Mouse (Mus musculus): Measurements from ENCODE around the gene Rsph9.

The Rsph9 gene

DNA sequence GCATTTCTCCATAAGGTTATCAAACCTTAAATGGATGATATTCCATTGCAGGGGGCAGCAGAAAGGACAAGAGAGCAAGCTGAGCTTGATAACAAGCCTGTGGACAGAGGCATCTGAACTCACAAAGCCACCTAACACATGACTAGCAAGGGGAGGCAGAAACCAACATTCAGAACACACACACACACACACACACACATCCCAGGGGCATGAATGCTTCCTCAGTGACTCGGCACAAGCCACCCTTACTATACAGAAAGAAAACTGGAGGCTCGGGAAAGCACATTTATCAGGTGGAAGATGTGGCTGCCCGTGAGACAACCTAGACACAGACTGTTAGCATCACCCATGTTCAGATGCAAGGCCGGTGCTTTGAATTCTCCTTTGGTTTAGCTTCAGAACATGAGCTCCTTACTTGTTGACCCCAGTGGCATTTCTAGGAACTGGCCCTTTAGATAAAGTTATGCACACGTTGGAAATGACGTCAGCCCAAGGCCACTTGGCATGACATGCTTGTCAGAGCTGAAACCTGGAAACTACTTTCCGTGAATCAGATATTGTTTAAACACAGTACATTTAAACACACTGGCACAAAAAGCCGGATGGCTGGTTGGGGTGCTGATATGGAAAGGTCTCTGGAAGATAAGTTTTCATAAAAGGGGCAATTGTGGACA, 5.3 kb downstream of the Rsph9 start:
- DNase-seq: no peak

GRCm38 (mm10) chr17:46132862-46133261, 11.2 kb downstream of the Rsph9 start:
- no peak for DNase-seq

- peak; percentile 55 for DNase-seq
These were observed 11.8 kb downstream of the Rsph9 start for GRCm38 (mm10) chr17:46132058-46132718.

- DNase-seq: no peak
These were observed 14.1 kb downstream of the Rsph9 start for GRCm38 (mm10) chr17:46129741-46130498.

- DNase-seq: no peak
These were observed 16.1 kb downstream of the Rsph9 start for GRCm38 (mm10) chr17:46127814-46128493.

DNA sequence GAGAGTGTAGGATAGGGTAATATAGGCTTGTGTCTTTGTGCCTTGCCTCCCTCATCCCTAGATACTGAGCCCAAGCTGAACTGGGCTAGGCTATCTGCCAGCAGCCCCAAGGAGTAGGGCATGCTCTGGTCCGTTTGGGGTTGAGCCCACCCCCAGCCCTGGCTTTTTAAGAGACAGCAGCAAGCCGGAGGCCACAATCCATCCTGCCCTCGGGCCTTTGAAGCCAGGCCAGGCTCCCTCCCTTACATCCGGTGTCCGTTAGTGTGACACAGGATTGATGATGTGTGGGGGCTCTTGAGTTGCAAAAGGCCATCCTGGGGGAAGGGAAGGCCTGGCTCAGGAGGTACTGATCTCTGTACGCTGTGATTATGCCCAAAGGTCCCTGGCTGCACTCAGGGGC, 17.4 kb downstream of the Rsph9 start:
- no peak for DNase-seq

DNA sequence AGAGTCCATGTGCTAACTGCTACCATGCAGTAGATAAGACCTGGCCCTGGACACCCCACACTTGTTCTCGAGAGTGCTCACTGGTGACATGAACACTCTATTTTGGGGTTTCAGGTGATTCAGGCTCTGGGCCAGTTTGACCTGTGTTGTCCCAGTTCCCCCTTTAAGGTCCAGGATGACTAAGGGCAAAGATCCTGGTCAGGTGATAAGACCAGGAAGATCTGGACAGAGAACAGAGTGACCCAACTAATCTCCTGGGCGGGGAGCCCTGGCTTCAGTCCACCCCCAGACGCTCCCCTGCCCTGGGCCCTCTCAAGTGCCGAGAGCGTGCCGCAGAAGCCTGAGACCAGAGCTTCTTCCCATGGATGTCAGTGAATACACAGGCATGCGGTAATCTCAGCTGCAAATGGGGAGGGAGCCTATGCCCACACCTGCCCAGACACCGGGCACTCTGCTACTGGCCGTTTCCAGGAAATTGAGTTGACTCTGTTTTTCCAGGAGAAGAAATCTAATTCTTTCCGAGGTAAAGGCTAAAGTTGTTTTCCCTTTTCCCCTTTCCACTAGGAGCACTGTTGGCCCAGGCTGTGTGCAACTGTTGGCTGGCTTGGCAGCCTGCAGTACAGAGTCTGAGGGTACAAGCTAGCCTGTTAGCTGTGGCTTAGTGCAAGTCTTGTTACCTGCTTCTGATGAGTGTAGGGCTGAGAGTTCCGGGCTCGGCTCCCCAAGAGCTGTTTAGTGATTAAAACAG, 19.9 kb downstream of the Rsph9 start:
- no peak for DNase-seq

GRCm38 (mm10) chr17:46123285-46123684, 20.7 kb downstream of the Rsph9 start:
- DNase-seq: no peak

- no peak for DNase-seq
These were observed 21.2 kb downstream of the Rsph9 start for GRCm38 (mm10) chr17:46122791-46123190.

GRCm38 (mm10) chr17:46119641-46120040, 24.4 kb downstream of the Rsph9 start:
- DNase-seq: no peak

DNA sequence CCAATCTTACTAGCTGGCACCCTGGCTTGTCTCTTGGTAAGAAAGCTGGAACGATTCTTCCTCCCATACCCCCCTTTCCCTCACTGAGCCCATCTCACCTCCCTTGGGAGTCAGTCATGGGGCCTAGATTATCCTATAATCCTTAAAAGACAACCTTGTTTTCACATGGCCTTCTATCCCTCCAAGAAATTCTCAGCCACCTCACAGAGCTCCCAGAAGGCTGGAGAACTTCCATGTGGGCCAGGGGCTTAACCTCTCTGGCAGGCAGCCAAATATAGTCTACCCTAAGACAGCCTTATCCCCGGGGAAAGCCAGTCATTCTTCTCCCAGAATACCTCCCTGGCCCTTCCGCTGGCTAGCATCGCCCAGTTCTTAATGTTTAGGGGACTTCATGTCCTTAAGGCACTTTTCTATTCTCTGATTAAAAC, 25.6 kb downstream of the Rsph9 start:
- DNase-seq: no peak

DNA sequence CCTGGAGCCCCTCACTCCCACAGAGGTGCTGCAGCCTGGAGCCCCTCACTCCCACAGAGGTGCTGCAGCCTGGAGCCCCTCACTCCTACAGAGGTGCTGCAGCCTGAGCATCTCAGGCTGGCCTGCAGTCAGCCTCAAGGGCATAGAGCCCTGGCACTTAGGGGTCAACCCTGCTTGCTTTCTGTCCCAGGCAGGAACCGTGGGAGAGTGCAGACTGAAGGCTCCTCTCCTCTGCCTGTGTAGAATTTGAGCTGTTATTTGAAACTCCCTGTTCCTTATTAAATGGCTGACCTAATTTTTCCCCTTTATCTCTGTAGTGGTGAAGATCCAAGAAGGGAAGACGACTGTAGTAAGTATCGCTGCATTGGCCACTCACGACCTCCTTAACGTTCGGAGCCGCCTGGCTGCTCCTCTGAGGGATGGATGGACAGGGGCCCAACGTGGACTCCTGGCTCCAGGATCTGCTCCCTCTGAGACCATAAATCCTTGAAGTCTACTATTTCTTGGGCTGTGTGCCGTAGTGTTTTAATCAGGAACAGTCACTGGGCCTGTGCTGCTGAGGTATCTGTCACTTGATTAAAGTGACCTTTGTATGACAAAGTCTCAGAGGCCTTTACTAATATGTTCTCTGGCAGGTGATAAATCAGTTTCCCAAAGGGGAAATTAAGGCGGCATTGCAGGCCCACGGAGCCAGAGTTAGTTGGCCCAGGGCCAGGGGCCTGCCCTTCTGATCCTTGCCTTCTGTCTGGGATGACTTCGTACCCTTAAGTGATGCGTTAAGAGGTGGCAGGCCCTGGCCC, 26.2 kb downstream of the Rsph9 start:
- no peak for DNase-seq

- DNase-seq: no peak
These were observed 27.1 kb downstream of the Rsph9 start for GRCm38 (mm10) chr17:46116881-46117280.

DNA sequence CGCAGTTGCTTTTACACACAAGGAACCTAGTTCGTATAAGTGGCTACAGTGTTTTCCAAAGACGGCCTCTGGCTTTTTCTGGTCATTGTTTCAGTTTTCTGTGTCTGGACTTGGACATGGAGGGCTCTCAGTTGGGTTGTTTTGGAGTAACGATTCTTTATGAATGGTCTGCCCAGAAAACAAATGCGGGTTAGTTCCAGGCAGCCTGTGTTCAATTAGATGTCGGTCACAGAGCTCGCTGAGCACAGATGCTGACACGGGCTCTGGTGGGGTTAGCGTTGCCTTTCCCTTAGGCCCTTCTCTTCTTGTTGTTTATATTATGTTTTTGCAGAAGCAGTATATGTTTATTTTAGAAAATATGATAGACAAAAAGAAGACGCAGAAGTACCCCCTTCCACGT, 27.9 kb downstream of the Rsph9 start:
- DNase-seq: no peak

DNA sequence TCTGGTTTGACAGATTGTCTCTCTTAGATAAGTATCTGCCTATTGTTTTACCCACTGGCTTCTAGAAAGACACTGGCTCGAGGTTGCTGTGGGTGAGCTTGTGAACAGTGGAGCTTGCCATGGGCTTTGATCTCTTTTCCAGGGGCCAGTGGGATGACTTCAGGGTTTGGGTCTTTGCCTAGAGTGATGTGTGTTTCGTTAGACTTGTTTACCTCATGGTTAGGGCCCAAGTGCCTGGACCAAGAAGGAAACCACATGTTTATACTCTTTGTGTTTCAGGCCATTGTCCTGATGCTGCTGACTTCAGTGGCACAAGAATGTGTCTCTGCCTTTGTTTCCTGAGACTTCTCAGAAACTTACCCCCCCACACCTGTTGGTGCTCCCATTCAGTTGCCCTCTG, 28.5 kb downstream of the Rsph9 start:
- no peak for DNase-seq

DNA sequence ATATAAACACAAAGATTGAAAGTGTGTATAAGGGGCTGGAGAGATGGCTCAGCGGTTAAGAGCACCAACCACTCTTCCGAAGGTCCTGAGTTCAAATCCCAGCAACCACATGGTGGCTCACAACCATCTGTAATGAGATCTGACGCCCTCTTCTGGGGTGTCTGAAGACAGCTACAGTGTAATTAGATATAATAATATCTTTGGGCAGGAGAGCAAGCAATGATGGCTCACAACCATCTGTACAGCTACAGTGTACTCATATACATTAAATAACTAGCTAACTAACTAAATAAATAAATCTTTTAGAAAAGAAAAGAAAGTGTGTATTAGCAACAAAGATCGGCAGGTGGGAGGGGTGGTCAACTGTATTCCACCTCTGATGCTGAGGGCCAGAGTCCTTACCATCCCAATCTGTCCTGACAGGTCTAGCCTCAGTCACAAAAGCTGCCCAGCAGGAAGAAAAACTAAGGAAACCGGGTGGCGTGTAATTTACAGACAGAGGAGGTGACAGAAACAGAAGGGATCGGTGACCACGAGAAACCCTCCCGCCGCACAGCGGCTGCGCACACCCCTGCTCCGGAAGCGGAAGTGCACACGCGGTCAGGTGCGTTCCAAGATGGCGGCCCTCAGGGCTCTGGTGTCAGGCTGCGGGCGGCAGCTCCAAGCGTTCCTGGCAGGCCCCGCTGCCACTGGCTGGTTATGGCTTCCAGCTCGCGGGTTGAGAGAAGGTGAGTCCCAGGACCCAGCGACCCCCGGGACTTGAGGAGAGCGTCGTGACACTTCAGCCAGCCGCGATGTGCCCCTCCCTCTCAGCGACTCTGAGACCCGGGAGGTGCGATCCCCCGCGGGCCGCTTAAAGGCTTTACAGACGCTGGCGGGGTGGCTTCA, 33.4 kb downstream of the Rsph9 start, which contains the start of gene Mrps18a:
Mrps18a (plus strand) TSS at position 585 of the 888 bp plus-strand sequence.
- DNase-seq: peak; percentile 83

GRCm38 (mm10) chr17:46108286-46108685, 35.7 kb downstream of the Rsph9 start:
- no peak for DNase-seq

DNA sequence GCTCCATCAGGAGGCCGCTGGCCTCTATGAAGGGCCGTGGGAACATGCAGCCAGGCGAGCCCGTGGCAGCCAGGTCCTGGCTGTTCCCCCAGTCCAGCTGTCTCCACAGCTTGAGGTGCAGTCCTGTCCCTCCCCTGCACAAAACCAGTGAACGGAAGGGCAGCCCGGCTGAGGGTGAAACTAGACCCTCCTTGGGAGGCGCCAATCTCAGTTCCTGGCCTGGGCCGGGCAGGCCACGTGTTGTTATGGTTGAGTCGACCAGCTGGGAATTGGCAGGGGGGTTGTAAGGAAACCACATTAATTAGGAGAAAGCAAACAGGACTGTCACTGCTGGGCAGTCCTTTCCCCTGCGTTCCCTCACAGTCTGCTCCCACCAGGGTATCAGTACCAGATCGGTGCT, 39.5 kb downstream of the Rsph9 start:
- DNase-seq: no peak

- no peak for DNase-seq
These were observed 41.3 kb downstream of the Rsph9 start for GRCm38 (mm10) chr17:46102608-46103159.

GRCm38 (mm10) chr17:46101906-46102305, 42.1 kb downstream of the Rsph9 start:
- no peak for DNase-seq
